Mouse (Mus musculus) midbrain, embryonic 10.5 days (tissue): ENCODE results near the gene Crtam. TPM values are rescaled to one million over a fixed set of nuclear protein-coding genes. Genes with fewer than 3 reads are reported as not detected.

Experiments used
- DNase-seq: peaks from one replicate; pipeline ENCODE4 v3.0.0-alpha.2; 2017; ENCODE audit warnings: low spot score
- H3K27ac ChIP-seq: fragments of 300-500 bp; sonication (generic); replicated peaks from 2 replicates; pipeline ENCODE4 v1.5.1; 2016; ENCODE audit warnings: mild to moderate bottlenecking
- H3K27me3 ChIP-seq: fragments of 300-500 bp; sonication (generic); 2 replicates; pipeline ENCODE4 v1.6.1; 2016; ENCODE audit warnings: low read depth, mild to moderate bottlenecking; ENCODE audit not compliant: poor library complexity, severe bottlenecking
- H3K36me3 ChIP-seq: fragments of 300-500 bp; sonication (generic); 2 replicates; pipeline ENCODE4 v1.6.1; 2016; ENCODE audit warnings: mild to moderate bottlenecking, moderate library complexity
- H3K4me1 ChIP-seq: fragments of 300-500 bp; sonication (generic); 2 replicates; pipeline ENCODE4 v1.6.1; 2016
- H3K4me3 ChIP-seq: fragments of 300-500 bp; sonication (generic); 2 replicates; pipeline ENCODE4 v1.5.1; 2016; ENCODE audit warnings: mild to moderate bottlenecking, moderate library complexity
- H3K9me3 ChIP-seq: fragments of 300-500 bp; sonication (generic); replicated peaks from 2 replicates; pipeline ENCODE4 v1.6.1; 2016; ENCODE audit warnings: mild to moderate bottlenecking
- WGBS: fragments of 180-500 bp; shearing (Covaris S2); methylation state at CpG from one replicate; pipeline ENCODE4 v1.1.7; 2016; 5-methylcytosine and 5-hydroxymethylcytosine counted together
- polyA plus RNA-seq: library from polyadenylated mRNA; unstranded; fragments of >200 nt; fragmentation: Nextera tagmentation; extraction: Ambion mirVana; gene quantifications from 2 replicates; pipeline ENCODE4 v1.2.1, GENCODE M21; 2016

The Crtam gene
- polyA plus RNA-seq, 1 experiment from 2014 or later = not detected

DNA sequence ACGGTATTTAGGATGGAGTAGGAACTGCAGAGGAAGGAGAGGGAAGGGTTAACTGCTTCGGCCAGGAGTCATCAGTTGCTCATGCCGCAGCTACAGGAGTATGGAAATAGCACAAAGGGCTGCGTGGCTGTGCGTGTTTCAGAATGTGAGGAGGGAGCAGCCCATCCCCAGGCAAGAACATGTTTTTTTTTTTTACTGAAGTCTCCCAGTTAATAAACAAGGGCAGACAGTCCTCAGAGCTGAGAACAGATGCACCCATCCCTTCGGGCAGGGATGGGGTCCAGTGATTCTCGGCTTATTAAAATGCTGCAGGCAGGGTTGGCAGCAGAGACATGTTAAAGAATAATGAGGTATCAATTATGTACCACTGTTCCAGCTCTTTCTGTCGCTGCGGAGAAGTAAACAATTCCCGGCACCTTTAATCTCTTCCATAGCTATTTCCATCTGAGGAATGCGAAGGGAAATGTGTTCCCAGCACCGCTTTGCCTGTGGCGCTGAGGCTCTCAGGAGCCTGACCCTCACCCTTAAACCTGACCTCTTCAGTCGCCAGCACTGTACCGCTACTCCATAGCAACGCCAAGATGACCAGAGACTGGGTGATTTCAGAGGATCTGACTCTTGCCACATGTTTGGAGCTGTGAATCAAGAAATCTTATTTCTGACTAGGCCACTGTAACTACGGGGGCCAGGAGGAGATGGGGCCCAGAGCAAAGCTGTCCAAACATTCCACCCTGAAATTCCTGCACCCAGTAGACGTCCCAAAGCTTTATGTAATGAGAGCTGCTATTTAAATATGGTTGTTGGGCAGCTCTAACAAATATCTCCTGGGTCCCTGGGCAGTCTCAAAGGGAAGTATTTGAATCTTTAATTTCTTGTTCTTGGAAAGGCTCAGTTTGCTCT is 27.4 kb upstream of the Crtam start:
- no peaks in the 10 kb centered on the region for H3K36me3 ChIP-seq
- H3K27me3 ChIP-seq = no peaks in the 10 kb centered on the region
- H3K4me3 ChIP-seq = no peak overlapping the region
- peak; percentile 19 for DNase-seq
- H3K9me3 ChIP-seq = no peaks in the 10 kb centered on the region
- peaks cover 19% of the 10 kb centered on the region for H3K4me1 ChIP-seq
- WGBS = 64% methylated on average over 18 of the region's 18 CpGs
- peak overlapping the region; percentile 24 for H3K27ac ChIP-seq

DNA sequence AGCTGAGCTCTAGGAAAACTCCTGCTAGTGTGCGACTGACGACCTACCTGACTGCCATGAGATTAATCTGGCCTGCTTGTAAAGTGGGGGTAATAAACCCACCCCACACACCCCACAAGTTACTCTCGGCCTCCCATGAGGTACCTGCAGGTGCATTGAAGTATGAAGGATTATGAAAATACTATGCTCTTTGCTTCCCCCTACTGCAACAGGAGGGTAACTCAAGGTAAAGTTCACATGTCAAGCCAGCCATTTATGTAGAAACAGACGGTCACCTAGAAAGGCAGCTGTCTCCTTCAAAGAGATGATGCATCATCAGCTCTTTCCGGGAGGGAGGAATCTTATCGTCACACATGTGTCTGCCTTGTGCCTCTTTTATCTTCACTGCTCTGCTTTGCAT is 25.4 kb upstream of the Crtam start:
- 89% methylated on average over 6 of the region's 6 CpGs for WGBS
- H3K4me3 ChIP-seq = no peak overlapping the region
- peaks cover 19% of the 10 kb centered on the region for H3K4me1 ChIP-seq
- no peak overlapping the region for H3K27ac ChIP-seq
- no peaks in the 10 kb centered on the region for H3K9me3 ChIP-seq
- DNase-seq = no peak
- H3K27me3 ChIP-seq = no peaks in the 10 kb centered on the region
- no peaks in the 10 kb centered on the region for H3K36me3 ChIP-seq

DNA sequence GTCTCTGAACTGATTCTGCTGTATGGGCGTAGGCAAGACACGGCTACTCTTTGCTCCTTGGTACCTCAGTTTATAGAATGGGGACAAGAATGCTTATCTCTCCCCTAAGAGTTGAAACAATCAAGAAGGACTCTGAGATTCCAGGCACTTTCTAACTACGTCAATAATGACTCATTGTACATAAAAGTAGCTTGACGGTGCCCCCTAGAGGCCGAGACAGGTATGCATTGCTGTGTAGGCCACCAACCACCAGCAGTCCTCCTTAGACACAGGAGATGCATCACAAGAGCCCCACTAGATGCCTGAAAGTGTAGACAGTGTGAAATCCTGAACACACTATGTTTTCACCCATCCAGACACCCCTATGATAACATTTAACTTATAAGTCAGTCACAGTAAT is 24.0 kb upstream of the Crtam start:
- peak; percentile 57 for DNase-seq
- Histone ChIP-seq H3K27me3 (no peaks in the 10 kb centered on the region), H3K36me3 (no peaks in the 10 kb centered on the region; the same call in 1 of the 2 replicates), H3K27ac (no peak overlapping the region; the same call in 1 of the 2 replicates), H3K4me1 (peaks cover 12% of the 10 kb centered on the region), H3K9me3 (no peaks in the 10 kb centered on the region), H3K4me3 (no peak overlapping the region)
- WGBS = 46% methylated on average over 5 of the region's 5 CpGs

DNA sequence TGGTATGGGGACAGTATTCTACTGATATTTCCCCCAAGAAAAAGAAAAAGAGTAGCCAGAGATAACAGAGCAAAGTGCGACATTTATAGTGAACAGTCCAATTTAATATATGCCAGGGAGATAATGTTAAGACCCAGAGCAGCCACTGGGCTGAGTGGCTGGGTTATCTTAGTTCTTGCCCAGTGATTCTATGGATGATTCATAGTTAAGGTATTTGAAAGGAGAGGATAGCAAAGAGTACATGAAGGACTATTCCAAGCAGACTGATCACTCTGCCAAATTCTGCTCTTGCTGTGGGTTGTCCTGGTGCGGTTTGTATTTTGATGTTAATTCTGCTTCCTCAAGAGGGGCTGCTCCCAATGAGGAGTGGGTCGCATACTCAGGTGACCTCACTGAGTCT is 17.3 kb upstream of the Crtam start:
- H3K4me1 ChIP-seq = no peaks in the 10 kb centered on the region
- no peaks in the 10 kb centered on the region for H3K9me3 ChIP-seq
- H3K36me3 ChIP-seq = no peaks in the 10 kb centered on the region; the same call in 1 of the 2 replicates
- H3K27me3 ChIP-seq = no peaks in the 10 kb centered on the region
- H3K4me3 ChIP-seq = no peak overlapping the region
- WGBS = 70% methylated on average over 3 of the region's 3 CpGs
- no peak overlapping the region for H3K27ac ChIP-seq
- DNase-seq = no peak

GRCm38 (mm10) chr9:41020486-41020885 is 16.1 kb upstream of the Crtam start:
- no peaks in the 10 kb centered on the region; the same call in 1 of the 2 replicates for H3K36me3 ChIP-seq
- WGBS = 89% methylated on average over 3 of the region's 3 CpGs
- DNase-seq = no peak
- no peak overlapping the region for H3K27ac ChIP-seq
- H3K4me3 ChIP-seq = no peak overlapping the region
- H3K4me1 ChIP-seq = no peaks in the 10 kb centered on the region
- no peaks in the 10 kb centered on the region for H3K27me3 ChIP-seq
- H3K9me3 ChIP-seq = no peaks in the 10 kb centered on the region

- 52% methylated on average over 4 of the region's 4 CpGs for WGBS
- H3K36me3 ChIP-seq = no peaks in the 10 kb centered on the region
- H3K27ac ChIP-seq = peak overlapping the region; percentile 84
- peaks cover 15% of the 10 kb centered on the region; the same call in 1 of the 2 replicates for H3K27me3 ChIP-seq
- H3K4me3 ChIP-seq = no peak overlapping the region
- DNase-seq = no peak
- H3K4me1 ChIP-seq = peaks cover 45% of the 10 kb centered on the region
- H3K9me3 ChIP-seq = no peaks in the 10 kb centered on the region
These were observed 10.1 kb upstream of the Crtam start for GRCm38 (mm10) chr9:41014512-41014911.

DNA sequence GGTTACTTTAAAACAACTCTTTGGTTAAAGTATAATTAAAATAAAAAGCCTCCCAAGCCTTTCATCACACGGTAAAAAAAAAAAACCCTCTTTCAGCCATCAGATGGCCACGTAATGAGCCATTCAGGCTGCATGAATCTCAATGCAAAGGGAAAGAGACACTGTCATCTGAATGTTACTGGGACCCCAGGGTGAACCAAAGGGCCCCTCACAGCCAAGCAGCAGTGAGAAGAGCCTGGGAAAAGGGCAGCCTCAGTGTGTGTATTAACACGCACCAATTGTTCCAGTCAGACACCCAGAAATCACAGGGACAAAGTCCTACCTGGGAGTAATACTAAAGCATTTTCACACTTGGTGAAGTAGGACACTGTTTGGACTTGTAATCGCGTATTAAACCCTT is 8.0 kb upstream of the Crtam start:
- Histone ChIP-seq H3K4me1 (peaks cover 53% of the 10 kb centered on the region), H3K27me3 (peaks cover 15% of the 10 kb centered on the region; the same call in 1 of the 2 replicates), H3K9me3 (no peaks in the 10 kb centered on the region), H3K4me3 (no peak overlapping the region), H3K27ac (peak overlapping the region; percentile 84), H3K36me3 (no peaks in the 10 kb centered on the region)
- WGBS = 79% methylated on average over 5 of the region's 5 CpGs
- DNase-seq = no peak

- peak overlapping the region; percentile 84 for H3K27ac ChIP-seq
These were observed 7.3 kb upstream of the Crtam start for GRCm38 (mm10) chr9:41011512-41012436.

DNA sequence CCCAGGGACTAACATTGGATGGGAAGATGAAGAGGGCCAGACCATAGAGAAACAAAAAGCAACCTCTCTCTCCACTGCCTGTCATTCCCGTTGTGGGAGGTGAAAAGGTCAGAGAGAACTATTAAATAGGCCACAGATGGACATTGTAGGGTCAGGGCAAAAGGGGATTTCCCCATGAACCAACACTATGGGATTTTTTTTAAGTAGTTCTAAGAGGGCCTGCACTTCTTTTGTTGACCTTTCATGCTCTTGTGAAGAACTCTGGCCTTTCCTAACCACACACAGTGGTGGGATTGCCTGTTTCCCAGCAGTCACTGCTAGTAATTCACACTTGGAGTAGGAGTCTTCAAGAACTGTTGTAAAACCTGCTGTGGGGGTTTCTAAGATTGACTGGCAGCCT is 3.4 kb upstream of the Crtam start:
- H3K4me3 ChIP-seq = no peak overlapping the region
- H3K4me1 ChIP-seq = peaks cover 35% of the 10 kb centered on the region
- no peak for DNase-seq
- H3K9me3 ChIP-seq = no peaks in the 10 kb centered on the region
- WGBS = 2% methylated on average over 1 of the region's 1 CpGs
- H3K36me3 ChIP-seq = no peaks in the 10 kb centered on the region
- 0 out of 2 replicates have a peak overlapping the region, but pooled peaks have one; percentile 38 for H3K27ac ChIP-seq
- H3K27me3 ChIP-seq = peaks cover 37% of the 10 kb centered on the region

More at GRCm38 (mm10) chr9:41011512-41012436, 7.3 kb upstream of the Crtam start:
- 46% methylated on average over 13 of the region's 13 CpGs for WGBS
- H3K27me3 ChIP-seq = peaks cover 15% of the 10 kb centered on the region; the same call in 1 of the 2 replicates
- no peaks in the 10 kb centered on the region for H3K9me3 ChIP-seq
- no peaks in the 10 kb centered on the region for H3K36me3 ChIP-seq
- DNase-seq = peak; percentile 44
- peaks cover 57% of the 10 kb centered on the region for H3K4me1 ChIP-seq
- 0 out of 2 replicates have a peak overlapping the region, but pooled peaks have one; percentile 9 for H3K4me3 ChIP-seq

DNA sequence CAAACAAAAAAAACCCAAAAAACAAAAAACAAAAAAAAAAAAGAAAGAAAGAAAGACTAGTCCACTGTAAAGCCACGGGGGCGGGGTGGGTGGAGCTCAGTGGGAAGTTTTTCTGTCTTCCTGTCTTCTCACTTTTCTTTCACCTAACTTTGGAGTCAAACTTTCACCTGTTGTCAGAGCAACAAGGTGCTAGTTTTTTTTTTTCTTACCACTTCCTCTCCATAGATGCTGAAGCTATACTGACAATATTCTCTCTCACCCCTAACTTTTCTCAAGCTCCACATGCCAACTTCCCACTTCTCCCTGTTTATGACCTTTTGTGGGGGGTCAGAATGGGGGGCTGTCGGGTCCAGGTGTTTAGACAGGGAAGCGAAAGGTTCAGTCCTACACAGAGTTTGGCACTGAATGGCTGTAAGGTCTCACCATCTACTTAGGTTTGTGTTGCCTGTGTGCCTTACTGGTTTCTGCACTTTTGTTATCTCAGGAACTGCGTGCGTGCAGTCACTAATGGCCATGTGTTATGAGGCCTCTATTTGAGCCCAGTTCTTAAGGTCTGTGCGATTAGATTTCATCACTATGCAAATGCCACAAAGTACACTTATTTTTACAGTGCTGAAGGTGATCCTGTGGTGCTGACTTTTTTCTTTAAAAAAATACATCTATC is 7.2 kb downstream of the Crtam start:
- Histone ChIP-seq H3K36me3 (no peaks in the 10 kb centered on the region), H3K9me3 (no peaks in the 10 kb centered on the region), H3K27me3 (no peaks in the 10 kb centered on the region), H3K27ac (no peak overlapping the region), H3K4me3 (no peak overlapping the region), H3K4me1 (no peaks in the 10 kb centered on the region)
- WGBS = 87% methylated on average over 7 of the region's 7 CpGs
- DNase-seq = no peak

DNA sequence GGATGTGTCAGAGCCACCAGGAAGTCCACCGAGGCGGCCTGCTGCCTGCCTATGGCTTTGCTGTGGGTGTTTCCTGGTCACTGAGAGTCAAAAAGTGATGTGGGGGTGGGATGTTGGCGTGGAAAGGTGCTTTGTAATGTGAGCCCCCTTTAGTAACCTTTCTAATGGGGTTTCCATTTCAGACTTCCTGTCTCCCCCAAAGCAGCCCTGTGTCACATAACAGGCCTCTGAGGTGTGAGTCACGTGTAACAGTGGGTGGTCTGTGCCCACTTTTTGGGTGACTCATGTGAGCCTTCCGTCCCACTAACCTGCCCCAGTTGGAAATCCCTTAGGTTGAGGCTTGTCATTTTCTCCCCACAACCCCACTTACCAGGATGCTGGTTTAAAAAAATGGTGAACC is 10.4 kb downstream of the Crtam start:
- WGBS = 86% methylated on average over 5 of the region's 5 CpGs
- Histone ChIP-seq H3K27me3 (no peaks in the 10 kb centered on the region), H3K27ac (peak overlapping the region; percentile 55; the same call in 1 of the 2 replicates), H3K36me3 (no peaks in the 10 kb centered on the region), H3K4me3 (no peak overlapping the region), H3K9me3 (no peaks in the 10 kb centered on the region), H3K4me1 (peaks cover 11% of the 10 kb centered on the region; the same call in 1 of the 2 replicates)
- DNase-seq = no peak

DNA sequence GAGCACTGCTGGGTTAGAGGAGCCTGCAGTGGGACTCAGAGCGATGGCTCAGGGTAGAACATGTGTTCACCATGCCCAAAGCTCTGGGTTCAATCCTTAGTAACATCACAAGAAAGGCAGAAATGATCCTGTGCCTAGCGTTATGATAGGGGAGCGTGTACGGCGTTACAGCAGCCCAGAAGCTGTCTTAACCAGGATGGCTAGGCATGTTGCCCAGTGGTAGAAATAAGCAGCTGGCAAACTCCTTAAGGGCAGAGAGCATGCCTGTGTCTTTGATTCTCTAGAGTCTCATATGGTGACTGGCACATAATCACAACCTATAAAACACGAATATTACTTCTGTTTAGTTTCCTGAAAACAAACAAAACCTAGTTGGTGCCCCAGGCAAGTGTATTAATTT is 12.9 kb downstream of the Crtam start:
- no peak overlapping the region for H3K4me3 ChIP-seq
- H3K4me1 ChIP-seq = peaks cover 11% of the 10 kb centered on the region; the same call in 1 of the 2 replicates
- no peaks in the 10 kb centered on the region for H3K9me3 ChIP-seq
- H3K36me3 ChIP-seq = no peaks in the 10 kb centered on the region
- 93% methylated on average over 6 of the region's 6 CpGs for WGBS
- no peak for DNase-seq
- no peaks in the 10 kb centered on the region for H3K27me3 ChIP-seq
- H3K27ac ChIP-seq = peak overlapping the region; percentile 74; the same call in 1 of the 2 replicates
